Mouse (Mus musculus) spleen, postnatal 4 days (tissue): Measurements from ENCODE around the gene Ptpn1.
A peak's percentile ranks its signal among the peaks of the same experiment; 100 is the strongest.

Experiments used
- DNase-seq, 2 experiments: peaks; one replicate each; pipeline ENCODE4 v3.0.0; 2022; ENCODE audit warnings: low spot score in 2 of 2

Gene Ptpn1

GRCm38 (mm10) chr2:167945451-167945850 is 13.6 kb downstream of the Ptpn1 start:
- DNase-seq, result no peak

GRCm38 (mm10) chr2:167947251-167947650 is 15.4 kb downstream of the Ptpn1 start:
- DNase-seq, result no peak

- no peak for DNase-seq
Measured at GRCm38 (mm10) chr2:167948047-167948446, 16.2 kb downstream of the Ptpn1 start.

DNA sequence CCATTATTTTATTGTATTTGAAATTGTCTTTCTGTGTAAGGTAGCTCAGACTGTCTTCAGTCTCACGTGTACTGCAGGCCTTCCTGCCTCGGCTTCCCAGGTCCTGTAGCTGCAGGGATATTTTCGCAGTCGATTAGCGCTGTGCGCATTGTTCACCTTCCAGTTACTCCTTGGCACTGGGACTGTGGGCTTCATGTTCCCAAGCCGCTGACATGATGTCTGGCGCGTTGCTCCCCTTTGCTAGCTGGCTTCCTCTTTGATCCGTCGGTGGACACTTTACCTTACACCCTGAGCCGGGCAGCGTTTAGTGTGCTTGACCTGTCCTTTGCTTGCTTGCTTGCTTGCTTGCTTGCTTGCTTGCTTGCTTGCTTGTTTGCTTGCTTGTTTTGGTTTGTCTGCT is 16.7 kb downstream of the Ptpn1 start:
- DNase-seq, result no peak

- peak in 1 of 2 experiments; percentile 40 for DNase-seq
Measured at GRCm38 (mm10) chr2:167949250-167949649, 17.4 kb downstream of the Ptpn1 start.

- DNase-seq, result no peak
Measured at GRCm38 (mm10) chr2:167949808-167950207, 18.0 kb downstream of the Ptpn1 start.

DNA sequence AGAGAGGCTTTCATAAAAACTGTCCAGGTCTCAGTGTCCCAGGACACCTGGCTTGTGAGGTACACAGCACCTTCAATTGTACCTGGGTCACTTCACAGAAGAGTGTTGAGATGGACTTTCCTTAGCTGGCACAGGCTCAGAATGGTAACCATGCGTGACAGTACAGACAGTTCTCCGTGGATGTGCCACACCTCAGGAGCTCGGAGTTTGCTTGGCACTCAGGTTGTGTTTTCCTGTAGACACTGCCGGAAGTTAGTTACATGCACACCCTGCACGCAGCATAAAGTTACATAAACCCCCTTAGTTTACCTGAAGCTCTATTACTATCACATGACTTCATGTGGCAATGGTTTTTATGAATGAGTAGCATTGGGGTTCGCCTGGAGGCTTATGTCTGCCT is 18.8 kb downstream of the Ptpn1 start:
- no peak for DNase-seq

DNA sequence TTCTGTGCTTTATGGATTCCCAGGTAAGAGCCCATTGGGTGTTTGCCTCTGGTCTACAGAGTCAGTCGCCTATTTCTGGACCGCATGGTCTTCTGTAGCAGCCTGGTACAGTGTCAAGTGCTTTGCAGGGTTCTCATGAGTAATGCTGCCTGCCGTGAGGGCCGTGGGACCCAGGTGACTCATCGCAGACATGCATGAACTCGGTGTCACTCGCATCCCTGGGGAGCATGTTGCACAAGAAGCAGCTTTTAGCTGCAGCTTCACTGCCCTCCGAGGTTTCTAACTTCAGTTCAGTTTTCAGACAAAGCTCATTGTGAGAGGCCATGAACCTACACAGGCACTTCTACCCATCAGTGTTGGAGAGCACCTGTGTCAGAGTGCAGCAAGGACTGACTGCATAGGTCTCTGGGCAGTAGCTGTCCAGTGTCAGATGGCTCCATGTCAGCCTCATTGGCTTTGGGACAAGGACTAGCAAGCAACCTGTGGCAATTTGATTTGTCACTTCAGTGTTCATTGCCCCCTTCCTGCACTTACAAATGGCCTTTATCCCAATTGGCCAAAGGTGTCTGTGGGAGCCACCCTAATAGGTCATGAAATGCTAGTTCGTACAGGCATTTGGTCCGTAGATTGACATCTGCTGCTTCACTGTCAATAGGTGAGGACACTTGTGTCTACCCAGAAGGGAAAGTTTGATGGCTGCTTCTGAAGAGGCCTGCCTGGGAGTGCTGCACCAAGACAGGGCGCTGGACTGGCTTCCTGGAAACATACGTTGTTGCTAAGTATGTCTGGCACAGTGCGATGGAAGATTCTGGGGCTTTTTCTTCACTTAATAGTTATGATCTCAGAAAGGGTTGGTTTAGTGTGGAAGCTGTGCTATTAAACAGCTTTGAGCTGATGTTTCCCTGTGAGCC is 19.7 kb downstream of the Ptpn1 start:
- DNase-seq, result no peak

GRCm38 (mm10) chr2:167953819-167954218 is 22.0 kb downstream of the Ptpn1 start:
- no peak for DNase-seq

DNA sequence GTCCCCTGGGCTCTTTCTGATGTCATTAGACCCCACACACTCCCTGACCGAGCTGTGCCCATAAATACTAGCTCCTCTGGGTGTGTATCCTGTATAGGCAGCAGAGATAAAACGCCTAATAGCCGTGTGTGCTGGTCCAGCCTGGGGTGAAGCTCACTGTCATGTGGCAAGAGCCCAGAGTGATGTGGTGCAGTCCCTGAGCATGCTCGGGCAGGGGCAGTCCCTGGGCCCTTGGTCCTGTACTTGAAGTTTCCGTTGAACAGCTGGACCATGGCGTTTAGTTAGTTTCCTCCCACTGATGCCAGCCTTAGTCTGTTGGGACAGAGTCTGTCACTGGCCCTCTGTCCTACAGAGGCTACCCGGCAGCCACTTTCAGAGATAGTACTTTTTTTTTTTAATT is 23.1 kb downstream of the Ptpn1 start:
- DNase-seq, result no peak

GRCm38 (mm10) chr2:167957539-167957938 is 25.7 kb downstream of the Ptpn1 start:
- DNase-seq, result no peak

- no peak for DNase-seq
Measured at GRCm38 (mm10) chr2:167958082-167958788, 26.4 kb downstream of the Ptpn1 start.

- peak in 1 of 2 experiments; percentile 52 for DNase-seq
Measured at GRCm38 (mm10) chr2:167958843-167959242, 27.0 kb downstream of the Ptpn1 start.

- DNase-seq, result peak; percentile 48 to 70
Measured at GRCm38 (mm10) chr2:167959384-167959911, 27.6 kb downstream of the Ptpn1 start.

- DNase-seq, result peak; percentile 30 to 67
Measured at GRCm38 (mm10) chr2:167959996-167960395, 28.1 kb downstream of the Ptpn1 start.

DNA sequence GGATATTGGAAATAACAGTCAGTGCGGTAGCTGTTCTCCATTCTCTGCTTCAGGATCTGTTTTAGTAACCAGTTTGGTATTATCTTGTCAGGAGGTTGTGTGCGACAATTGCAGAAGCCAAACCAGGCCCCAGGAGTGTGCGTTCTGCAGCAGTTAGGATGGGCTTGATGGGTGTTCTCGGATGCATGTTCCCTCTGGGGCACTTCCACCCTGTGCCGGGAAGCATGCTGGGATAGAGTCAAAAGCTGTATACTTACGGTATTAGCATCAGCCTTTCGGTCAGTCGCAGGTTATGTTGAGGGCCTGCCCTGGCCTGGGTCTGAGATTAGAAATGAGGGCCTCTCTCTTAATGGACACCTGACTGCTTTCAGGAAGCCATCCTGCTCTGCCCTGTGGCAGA is 28.7 kb downstream of the Ptpn1 start:
- no peak for DNase-seq

DNA sequence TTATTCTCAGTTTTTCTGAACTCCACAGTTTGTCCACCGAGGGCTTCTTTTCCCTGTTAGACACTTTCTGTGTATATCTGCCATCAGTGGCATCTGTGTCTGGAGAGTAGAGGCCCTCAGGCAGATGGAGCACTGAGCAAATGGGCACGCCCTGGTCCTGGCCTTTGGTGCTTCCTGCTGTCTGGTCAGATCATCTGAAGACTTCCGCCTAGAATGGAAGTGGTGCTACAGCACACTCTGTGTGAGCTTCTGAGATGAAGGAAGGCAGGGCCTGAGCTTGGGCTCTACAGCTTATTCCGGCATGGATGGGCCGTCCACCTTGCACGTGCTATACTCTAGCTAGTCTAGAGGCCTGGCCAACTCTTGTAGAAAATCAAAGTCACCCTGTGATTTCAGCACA is 30.5 kb downstream of the Ptpn1 start:
- no peak for DNase-seq

DNA sequence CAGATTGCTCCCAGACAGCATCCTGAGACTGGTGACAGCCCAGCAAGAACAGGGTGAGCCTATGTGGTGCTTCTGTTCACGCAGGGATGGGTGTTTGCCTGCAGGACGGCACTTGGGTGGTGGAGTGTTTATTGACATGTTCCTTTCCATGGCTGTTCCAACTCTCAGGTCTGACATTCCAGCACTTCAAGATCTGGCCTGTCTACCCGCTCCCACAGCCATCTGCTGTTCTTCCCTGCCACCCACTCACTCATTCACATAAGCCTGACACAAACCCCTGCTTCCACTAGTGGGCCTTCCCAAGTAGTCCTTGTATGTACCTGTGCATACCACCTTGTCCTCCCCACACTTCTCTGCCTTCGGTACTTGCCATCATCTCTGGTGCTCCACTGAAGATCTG is 31.3 kb downstream of the Ptpn1 start:
- DNase-seq, result no peak

DNA sequence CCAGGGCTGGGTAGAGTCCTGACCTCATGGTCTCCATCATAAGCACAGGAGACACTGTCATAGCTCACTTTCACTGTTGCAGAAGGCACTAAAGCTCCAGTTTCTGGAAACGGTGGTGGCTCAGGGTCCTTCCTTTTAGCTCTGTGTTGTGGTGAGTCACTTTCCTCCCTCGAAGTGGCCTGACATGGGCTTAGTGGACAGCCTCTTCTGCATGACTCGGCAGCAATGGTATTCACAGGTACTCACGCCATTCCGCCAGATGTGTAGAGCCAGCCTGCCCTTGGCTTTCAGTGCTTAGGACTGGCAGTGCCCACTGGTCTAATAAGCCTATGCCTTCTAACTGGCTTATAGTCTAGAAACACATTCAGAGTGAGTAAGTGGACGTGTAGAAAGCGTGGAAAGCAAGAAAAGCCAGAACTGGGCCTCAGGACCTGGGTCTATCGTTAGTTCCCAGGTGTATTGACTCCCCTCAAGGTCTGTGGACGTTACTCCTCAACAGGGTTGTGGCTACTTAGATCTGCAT is 32.0 kb downstream of the Ptpn1 start:
- DNase-seq, result no peak

DNA sequence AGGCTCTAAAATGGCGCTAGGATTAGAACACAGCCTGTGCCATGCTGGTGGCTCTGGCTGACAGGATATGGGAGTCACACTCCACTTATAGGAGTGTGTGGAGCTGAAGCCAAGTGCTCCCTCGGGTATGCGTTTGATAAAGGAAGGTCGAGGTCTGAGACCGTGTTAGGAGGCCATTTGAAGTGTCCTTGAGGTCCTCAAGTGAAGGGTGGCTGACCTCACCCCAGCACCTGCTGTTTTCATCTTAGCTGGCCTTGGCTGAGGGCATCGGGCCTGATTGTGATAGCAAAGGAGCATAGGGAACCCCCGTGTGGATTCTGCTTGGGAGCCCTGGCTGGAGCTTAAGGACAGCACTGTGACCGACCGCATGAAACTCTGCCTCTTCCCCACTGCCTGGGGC is 32.5 kb downstream of the Ptpn1 start:
- no peak for DNase-seq

GRCm38 (mm10) chr2:167965911-167966310 is 34.1 kb downstream of the Ptpn1 start:
- no peak for DNase-seq

- no peak for DNase-seq
Measured at GRCm38 (mm10) chr2:167968504-167968903, 36.6 kb downstream of the Ptpn1 start.
